Mouse (Mus musculus) erythroblast, embryonic 14.5 days (primary cell): ENCODE data around the gene Fgfr2.
"Not testable (repeated sequence)": the region's sequence is repeated elsewhere in the genome, so short reads cannot be mapped to it uniquely, and the experiment has no call there.

Experiments used
- GATA1 ChIP-seq: IDR thresholded peaks from 2 replicates; pipeline ENCODE4 v1.6.1; 2012; ENCODE audit warnings: low read length, inconsistent platforms, mixed read lengths
- TAL1 ChIP-seq: IDR thresholded peaks from 3 replicates; pipeline ENCODE4 v1.6.1; 2012; ENCODE audit warnings: low read length, inconsistent platforms, mixed read lengths

DNA sequence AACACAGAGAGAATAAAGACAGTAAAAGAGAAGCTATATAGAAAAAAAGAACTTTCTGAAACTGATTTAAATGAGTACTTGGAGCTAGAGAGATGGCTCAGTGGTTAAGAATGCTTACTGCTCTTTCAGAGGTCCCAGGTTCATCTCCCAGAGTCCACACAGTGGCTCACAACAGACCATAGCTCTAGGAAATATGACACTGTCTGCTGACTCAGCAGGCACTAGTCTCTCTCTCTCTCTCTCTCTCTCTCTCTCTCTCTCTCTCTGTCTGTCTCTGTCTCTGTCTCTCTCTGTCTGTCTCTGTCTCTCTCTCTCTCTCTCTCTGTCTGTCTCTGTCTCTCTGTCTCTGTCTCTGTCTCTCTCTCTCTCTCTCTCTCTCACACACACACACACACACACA lies 620.7 kb downstream of the Fgfr2 start:
- not testable (repeated sequence) for TF ChIP-seq GATA1, TAL1
